Mouse (Mus musculus): Measurements from ENCODE around the gene Ankfn1. TPM values are rescaled to one million over a fixed set of nuclear protein-coding genes. Genes with fewer than 3 reads are reported as not detected.
A peak's percentile ranks its signal among the peaks of the same experiment; 100 is the strongest.

The Ankfn1 gene
- total RNA-seq, 4 experiments from 2014 or later: 9.4 to 11.2 (median 10.5) TPM

DNA sequence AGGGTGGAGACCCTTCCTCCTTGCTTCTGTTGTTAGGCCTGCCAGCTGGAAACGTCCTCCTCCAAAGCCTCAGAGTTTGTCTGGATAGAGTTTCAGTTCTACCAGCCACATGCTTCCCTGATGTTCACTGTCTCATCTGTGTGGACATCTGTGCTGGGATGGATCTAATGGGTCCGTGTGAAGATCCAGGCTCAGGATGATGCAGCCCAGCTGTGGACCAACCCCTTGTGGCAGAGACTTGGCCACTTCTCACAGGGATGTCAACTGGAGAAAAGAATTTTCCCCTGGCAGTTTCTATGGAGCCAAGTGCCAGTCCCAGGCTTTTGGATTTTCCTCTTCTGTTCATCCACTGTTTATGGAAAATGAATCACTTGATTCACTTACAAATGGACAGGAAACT is 100.5 kb downstream of the Ankfn1 start:
- DNase-seq (ENCODE audit: low spot score in 2 of 2): no peak

- DNase-seq (ENCODE audit: low spot score in 2 of 2): no peak
These were observed 103.4 kb downstream of the Ankfn1 start for GRCm38 (mm10) chr11:89673916-89674507.

- DNase-seq (ENCODE audit: low spot score in 2 of 2): no peak
These were observed 104.9 kb downstream of the Ankfn1 start for GRCm38 (mm10) chr11:89672510-89673085.

- no peak for DNase-seq (ENCODE audit: low spot score in 2 of 2)
These were observed 112.1 kb downstream of the Ankfn1 start for GRCm38 (mm10) chr11:89665170-89665880.

GRCm38 (mm10) chr11:89659048-89659447 is 118.4 kb downstream of the Ankfn1 start:
- no peak for DNase-seq (ENCODE audit: low spot score in 2 of 2)

DNA sequence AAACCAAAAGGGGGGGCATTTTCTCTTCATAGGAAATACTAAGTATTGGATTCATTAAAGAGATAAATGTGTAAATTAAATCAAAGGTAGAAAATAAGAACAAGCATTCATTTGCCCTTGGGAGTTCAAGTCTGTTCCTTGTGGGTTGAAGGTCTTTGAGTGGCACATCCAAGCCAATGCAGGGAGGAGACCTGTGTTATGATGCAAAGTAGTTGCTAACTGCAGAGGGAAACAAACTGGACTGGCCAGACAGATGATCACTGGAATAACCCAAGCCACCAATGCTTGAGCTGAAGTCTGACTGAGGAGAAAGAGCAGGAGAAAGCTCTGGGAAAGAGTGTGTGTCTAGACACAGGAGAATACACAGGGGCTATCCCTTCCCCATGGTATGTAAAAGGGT is 120.9 kb downstream of the Ankfn1 start:
- DNase-seq (ENCODE audit: low spot score in 2 of 2): no peak

GRCm38 (mm10) chr11:89635740-89636139 is 141.7 kb downstream of the Ankfn1 start:
- DNase-seq (ENCODE audit: low spot score in 2 of 2): no peak

DNA sequence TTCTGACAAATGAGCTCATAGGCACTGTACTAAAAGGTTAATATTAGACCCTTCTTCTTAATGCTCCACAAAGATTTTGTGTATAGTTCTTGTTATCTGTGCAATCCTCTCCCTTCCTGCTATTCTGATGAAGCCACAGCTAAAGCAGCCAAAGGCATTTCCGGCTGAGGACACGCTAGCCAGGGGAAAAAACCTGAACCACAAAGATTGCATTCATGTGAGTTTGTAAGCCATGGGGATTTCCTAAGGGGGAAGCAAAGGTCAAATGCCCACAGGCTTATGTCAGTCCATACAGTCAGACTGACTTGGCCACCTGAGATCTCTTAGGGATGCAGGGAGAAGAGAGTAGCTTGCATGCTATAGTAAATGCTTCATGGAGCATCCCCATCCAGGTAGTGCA is 146.1 kb downstream of the Ankfn1 start:
- no peak for DNase-seq (ENCODE audit: low spot score in 2 of 2)

- no peak for DNase-seq (ENCODE audit: low spot score in 2 of 2)
These were observed 148.9 kb downstream of the Ankfn1 start for GRCm38 (mm10) chr11:89628562-89628961.

- no peak for DNase-seq (ENCODE audit: low spot score in 2 of 2)
These were observed 150.2 kb downstream of the Ankfn1 start for GRCm38 (mm10) chr11:89627232-89627631.

DNA sequence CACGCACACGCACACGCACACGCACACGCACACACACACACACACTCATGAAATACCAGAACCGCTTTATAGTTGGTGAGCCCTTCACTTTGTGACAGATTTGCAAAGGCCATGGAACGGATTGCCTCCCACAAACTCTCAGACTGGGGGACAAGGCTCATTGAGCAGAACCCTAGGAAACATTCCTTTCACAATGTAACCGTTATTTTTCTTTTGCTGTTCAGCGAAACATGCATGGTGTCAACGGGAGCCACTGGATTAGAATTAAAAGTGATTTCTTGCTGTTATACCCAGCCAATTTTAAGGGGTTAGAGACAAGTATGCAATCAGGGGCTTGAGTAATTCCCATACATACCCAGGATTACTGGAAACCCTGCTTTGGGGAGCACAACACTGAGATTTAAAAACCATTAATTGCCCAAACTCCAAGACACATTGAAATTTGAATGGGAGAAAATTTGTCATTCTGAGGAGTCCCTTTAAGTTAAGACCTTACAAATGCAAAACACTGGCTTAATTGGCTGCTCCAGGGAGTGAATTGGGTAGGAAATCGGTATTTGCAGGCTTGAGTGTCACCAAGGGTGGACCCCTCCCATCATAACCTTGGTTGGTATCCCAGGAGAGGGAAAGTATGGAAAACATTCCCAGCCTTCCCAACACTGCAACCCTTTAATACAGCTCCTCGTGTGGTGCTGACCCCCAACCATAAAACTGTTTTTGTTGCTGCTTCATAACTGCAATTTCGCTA is 153.6 kb downstream of the Ankfn1 start:
- DNase-seq (ENCODE audit: low spot score in 2 of 2): no peak

DNA sequence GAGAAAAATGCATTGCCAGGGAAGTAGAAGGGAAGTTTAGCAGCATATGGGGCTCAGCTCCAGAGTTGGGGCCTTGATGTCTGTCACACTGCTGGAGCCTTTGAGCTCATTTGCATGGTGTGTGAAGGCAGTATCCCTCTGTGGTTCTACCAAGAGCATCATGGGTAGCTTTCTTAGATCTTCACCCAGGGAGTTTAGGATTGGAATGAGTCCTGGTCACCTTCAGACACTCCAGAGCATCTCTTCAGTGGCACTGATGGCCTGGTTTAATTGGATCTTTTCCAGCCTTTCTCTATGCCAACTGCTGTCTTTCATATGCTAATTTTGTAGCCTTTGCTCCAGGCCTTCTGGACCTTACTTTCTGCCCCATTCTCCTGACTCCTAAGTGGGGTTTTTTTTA is 157.5 kb downstream of the Ankfn1 start:
- DNase-seq (ENCODE audit: low spot score in 2 of 2): no peak

DNA sequence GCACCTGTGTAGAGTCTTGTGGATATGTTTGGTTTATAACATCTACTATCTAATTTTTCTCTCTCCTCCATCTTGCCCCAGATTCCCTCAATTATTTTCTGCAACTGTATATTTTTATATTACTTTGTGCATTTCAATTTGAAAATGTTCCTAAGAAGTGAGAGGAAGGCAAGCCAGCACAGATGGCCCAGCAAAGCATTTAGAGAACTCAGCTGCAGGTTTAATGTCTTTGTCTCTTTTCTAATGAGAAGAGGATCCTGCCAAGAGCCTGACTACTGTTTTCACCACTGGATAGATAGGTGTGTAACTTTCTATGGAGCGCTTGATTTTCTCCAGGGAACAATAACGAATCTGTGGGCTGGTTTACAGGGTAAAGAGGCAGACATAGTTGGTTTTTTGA is 161.6 kb downstream of the Ankfn1 start:
- DNase-seq (ENCODE audit: low spot score in 2 of 2): peak in 1 of 2 experiments; percentile 49

DNA sequence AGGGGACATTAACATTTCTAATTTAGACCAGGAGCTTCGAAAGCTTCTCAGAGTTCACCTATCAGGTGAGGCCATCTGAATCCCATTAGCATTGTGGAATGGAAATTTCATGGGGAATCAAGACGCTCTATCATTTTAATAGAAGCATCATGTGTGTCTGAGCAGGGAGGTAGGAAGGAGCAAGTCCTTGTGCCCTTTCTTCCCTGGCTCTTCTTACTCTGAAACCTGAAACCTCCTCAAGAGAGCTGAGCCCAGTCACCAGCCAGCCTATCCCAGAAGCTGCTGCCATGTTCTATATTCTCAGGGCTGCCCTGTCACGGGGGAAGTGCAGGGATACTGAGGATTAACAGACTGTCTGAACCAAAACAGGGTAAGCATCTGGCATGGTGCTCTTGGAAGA is 165.9 kb downstream of the Ankfn1 start:
- DNase-seq (ENCODE audit: low spot score in 2 of 2): no peak

DNA sequence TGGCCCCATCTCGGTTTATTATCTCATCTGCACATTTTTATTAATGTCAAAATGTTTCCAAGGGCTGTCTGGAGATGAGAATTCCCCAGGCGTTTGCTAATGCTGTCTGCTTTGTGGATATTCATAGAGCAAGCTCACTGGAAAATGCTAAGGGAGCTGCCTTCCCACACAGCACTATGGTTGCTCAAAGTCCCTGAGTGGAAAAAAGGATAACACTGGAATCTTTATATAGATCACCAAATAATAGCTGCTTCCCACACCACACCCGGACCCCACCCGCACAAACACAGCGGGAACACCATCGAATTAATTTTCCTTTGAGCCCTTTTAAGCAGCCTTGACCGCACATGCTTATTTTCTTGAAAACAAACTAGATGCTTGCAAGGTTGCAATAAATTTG is 169.4 kb downstream of the Ankfn1 start:
- peak in 1 of 2 experiments; percentile 18 for DNase-seq (ENCODE audit: low spot score in 2 of 2)

- no peak for DNase-seq (ENCODE audit: low spot score in 2 of 2)
These were observed 170.2 kb downstream of the Ankfn1 start for GRCm38 (mm10) chr11:89607270-89607669.

- no peak for DNase-seq (ENCODE audit: low spot score in 2 of 2)
These were observed 171.1 kb downstream of the Ankfn1 start for GRCm38 (mm10) chr11:89606346-89606745.

- DNase-seq (ENCODE audit: low spot score in 2 of 2): no peak
These were observed 174.5 kb downstream of the Ankfn1 start for GRCm38 (mm10) chr11:89602966-89603365.

DNA sequence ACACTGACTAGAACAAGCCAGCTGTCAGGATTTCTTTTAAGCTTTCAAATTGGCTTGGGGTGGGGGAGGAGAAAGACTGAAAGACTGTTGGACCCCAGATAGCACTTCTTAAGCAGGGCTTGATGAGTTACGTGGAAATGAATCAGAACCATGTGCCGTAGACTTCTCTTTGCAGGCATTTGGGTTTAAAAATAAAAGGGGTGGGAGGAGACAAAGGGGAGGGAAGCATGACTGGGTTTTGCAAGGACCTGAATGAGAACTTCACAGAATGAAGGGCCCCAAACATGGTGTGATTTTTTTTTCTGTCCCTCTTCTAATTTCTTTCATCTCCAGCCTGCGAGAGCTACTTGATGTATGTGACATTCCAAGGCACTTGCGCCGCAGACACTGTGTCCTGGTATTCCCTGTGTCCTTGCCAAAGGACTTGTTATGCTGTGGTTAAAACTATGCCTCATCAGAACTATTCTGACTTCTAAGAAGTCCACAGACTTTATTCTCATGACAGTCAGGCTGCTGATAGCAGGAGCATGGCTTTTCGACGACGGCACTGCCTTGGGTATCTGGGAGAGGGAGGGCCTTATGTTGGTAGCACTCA is 176.4 kb downstream of the Ankfn1 start:
- DNase-seq (ENCODE audit: low spot score in 2 of 2): no peak

DNA sequence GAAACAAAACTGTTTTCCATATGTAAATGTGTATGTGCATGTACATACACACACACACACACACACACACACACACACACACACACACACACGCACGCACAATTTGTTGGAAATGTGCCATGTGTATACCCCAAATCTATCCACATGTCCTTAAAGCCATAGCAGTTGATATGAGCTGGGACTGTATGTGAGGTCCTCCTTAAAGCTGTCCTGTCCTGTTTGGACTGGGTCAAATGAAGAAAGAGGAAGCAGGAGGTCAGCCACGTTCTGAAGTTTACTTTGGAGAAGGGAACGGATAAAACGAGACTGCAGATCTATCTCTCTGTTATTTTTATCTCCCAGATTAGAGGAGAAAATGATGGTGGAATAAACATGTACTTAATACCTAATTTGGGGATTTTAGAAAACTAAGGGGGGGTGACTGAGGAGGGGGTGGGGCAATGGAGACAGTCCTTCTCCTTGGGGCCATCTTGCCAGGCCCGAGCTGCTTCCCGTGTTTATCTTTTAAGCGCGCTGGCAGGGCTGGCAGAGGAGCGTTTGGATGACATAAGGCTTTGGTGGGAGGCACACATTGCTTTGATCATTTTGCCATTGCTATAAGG is 187.1 kb downstream of the Ankfn1 start:
- DNase-seq (ENCODE audit: low spot score in 2 of 2): no peak

GRCm38 (mm10) chr11:89586341-89586740 is 191.1 kb downstream of the Ankfn1 start:
- DNase-seq (ENCODE audit: low spot score in 2 of 2): no peak
